Mouse (Mus musculus) midbrain, embryonic 14.5 days (tissue): Measurements from ENCODE around the gene Zfp143. TPM values are rescaled to one million over a fixed set of nuclear protein-coding genes. Genes with fewer than 3 reads are reported as not detected.
A peak's percentile ranks its signal among the peaks of the same experiment; 100 is the strongest.
"Not testable (repeated sequence)": the region's sequence is repeated elsewhere in the genome, so short reads cannot be mapped to it uniquely, and the experiment has no call there.

ENCODE experiments used
- ATAC-seq: fragments of 200-750 bp; cut with Nextera tagmentation; 2 replicates; pipeline ENCODE4 v1.8.0; 2017; ENCODE audit warnings: moderate number of reproducible peaks, moderate library complexity; ENCODE audit not compliant: low FRiP score, low TSS enrichment
- DNase-seq: peaks from one replicate; pipeline ENCODE4 v3.0.0-alpha.2; 2015
- H3K27ac ChIP-seq: fragments of 300-500 bp; sonication (generic); replicated peaks from 2 replicates; pipeline ENCODE4 v1.5.1; 2014; ENCODE audit warnings: mild to moderate bottlenecking, low read depth, low read length, moderate library complexity
- H3K27me3 ChIP-seq: fragments of 300-500 bp; sonication (generic); 2 replicates; pipeline ENCODE4 v1.6.1; 2014; ENCODE audit warnings: low read length, control low read depth, mixed read lengths; ENCODE audit not compliant: control insufficient read depth, insufficient read depth
- H3K36me3 ChIP-seq: fragments of 300-500 bp; sonication (generic); 2 replicates; pipeline ENCODE4 v1.6.1; 2014; ENCODE audit warnings: low read length, control low read depth; ENCODE audit not compliant: control insufficient read depth, insufficient read depth
- H3K4me1 ChIP-seq: fragments of 300-500 bp; sonication (generic); 2 replicates; pipeline ENCODE4 v1.6.1; 2014; ENCODE audit warnings: mild to moderate bottlenecking, antibody characterized with exemption, low read length, control low read depth; ENCODE audit not compliant: control insufficient read depth, insufficient read depth
- H3K4me2 ChIP-seq: fragments of 300-500 bp; sonication (generic); 2 replicates; pipeline ENCODE4 v1.6.1; 2014; ENCODE audit warnings: mild to moderate bottlenecking, low read length, moderate library complexity
- H3K4me3 ChIP-seq: fragments of 300-500 bp; sonication (generic); replicated peaks from 2 replicates; pipeline ENCODE4 v1.5.1; 2014; ENCODE audit warnings: low read depth, low read length
- H3K9ac ChIP-seq: fragments of 300-500 bp; sonication (generic); replicated peaks from 2 replicates; pipeline ENCODE4 v1.6.1; 2014; ENCODE audit warnings: mild to moderate bottlenecking, low read length, moderate library complexity
- H3K9me3 ChIP-seq: fragments of 300-500 bp; sonication (generic); 2 replicates; pipeline ENCODE4 v1.6.1; 2016; ENCODE audit warnings: low read length, control low read depth, mixed read lengths; ENCODE audit not compliant: control insufficient read depth
- WGBS: fragments of 180-500 bp; shearing (Covaris S2); extraction: QIAGEN DNeasy Blood & Tissue Kit; methylation state at CpG from one replicate; pipeline ENCODE4 v1.1.7; 2014; 5-methylcytosine and 5-hydroxymethylcytosine counted together
- polyA plus RNA-seq: library from polyadenylated mRNA; unstranded; fragments of >200 nt; fragmentation: Nextera tagmentation; extraction: Ambion mirVana; gene quantifications from 2 replicates; pipeline ENCODE4 v1.2.1, GENCODE M21; 2014

Zfp143 gene
- polyA plus RNA-seq, 1 experiment from 2014 or later = 21.7 TPM

GRCm38 (mm10) chr7:110105041-110105440, 44.0 kb downstream of the Zfp143 start:
- Histone ChIP-seq H3K9ac (no peak overlapping the region), H3K27ac (no peak overlapping the region), H3K27me3 (no peaks in the 10 kb centered on the region), H3K36me3 (no peaks in the 10 kb centered on the region), H3K9me3 (no peaks in the 10 kb centered on the region), H3K4me3 (no peak overlapping the region), H3K4me1 (no peaks in the 10 kb centered on the region), H3K4me2 (no peak overlapping the region)
- WGBS = 87% methylated on average over 5 of the region's 5 CpGs
- no peak for DNase-seq
- no peak for ATAC-seq

- Histone ChIP-seq H3K4me3 (no peak overlapping the region), H3K9ac (no peak overlapping the region), H3K27me3 (no peaks in the 10 kb centered on the region), H3K9me3 (no peaks in the 10 kb centered on the region), H3K36me3 (no peaks in the 10 kb centered on the region), H3K27ac (no peak overlapping the region), H3K4me2 (no peak overlapping the region), H3K4me1 (no peaks in the 10 kb centered on the region)
- ATAC-seq (no peak), DNase-seq (no peak)
- 88% methylated on average over 3 of the region's 3 CpGs for WGBS
Observed at GRCm38 (mm10) chr7:110106633-110107032, 45.6 kb downstream of the Zfp143 start.

GRCm38 (mm10) chr7:110108524-110108923, 47.5 kb downstream of the Zfp143 start:
- H3K27me3 ChIP-seq, H3K4me2 ChIP-seq, H3K9me3 ChIP-seq, DNase-seq, H3K27ac ChIP-seq, H3K36me3 ChIP-seq, H3K9ac ChIP-seq, ATAC-seq, H3K4me1 ChIP-seq, H3K4me3 ChIP-seq: not testable (repeated sequence)
- WGBS = 96% methylated on average over 3 of the region's 3 CpGs

GRCm38 (mm10) chr7:110108967-110109610, 48.1 kb downstream of the Zfp143 start:
- no peak overlapping the region for H3K4me3 ChIP-seq
- DNase-seq (peak; percentile 18), ATAC-seq (no peak)
- no peak overlapping the region for H3K9ac ChIP-seq
- H3K9me3 ChIP-seq = no peaks in the 10 kb centered on the region
- no peak overlapping the region for H3K4me2 ChIP-seq
- no peaks in the 10 kb centered on the region for H3K27me3 ChIP-seq
- 21% methylated on average over 11 of the region's 11 CpGs for WGBS
- H3K27ac ChIP-seq = no peak overlapping the region
- H3K36me3 ChIP-seq = no peaks in the 10 kb centered on the region
- H3K4me1 ChIP-seq = no peaks in the 10 kb centered on the region

GRCm38 (mm10) chr7:110110061-110110656, 49.1 kb downstream of the Zfp143 start:
- Histone ChIP-seq H3K9me3 (no peaks in the 10 kb centered on the region), H3K4me3 (no peak overlapping the region), H3K27ac (no peak overlapping the region), H3K9ac (no peak overlapping the region), H3K27me3 (no peaks in the 10 kb centered on the region), H3K4me1 (no peaks in the 10 kb centered on the region), H3K4me2 (no peak overlapping the region), H3K36me3 (no peaks in the 10 kb centered on the region)
- DNase-seq (no peak), ATAC-seq (no peak)
- 69% methylated on average over 4 of the region's 4 CpGs for WGBS

GRCm38 (mm10) chr7:110114699-110115098, 53.7 kb downstream of the Zfp143 start:
- ATAC-seq = no peak
- H3K27ac ChIP-seq = no peak overlapping the region

GRCm38 (mm10) chr7:110116731-110117291, 55.8 kb downstream of the Zfp143 start:
- no peak overlapping the region for H3K27ac ChIP-seq
- DNase-seq (no peak), ATAC-seq (no peak)
- WGBS = 31% methylated on average over 1 of the region's 1 CpGs
- no peaks in the 10 kb centered on the region for H3K27me3 ChIP-seq
- no peak overlapping the region for H3K4me2 ChIP-seq
- H3K9ac ChIP-seq = no peak overlapping the region
- no peak overlapping the region for H3K4me3 ChIP-seq
- no peaks in the 10 kb centered on the region for H3K9me3 ChIP-seq
- 0 out of 2 replicates have a peak, but pooled peaks cover 2% of the 10 kb centered on the region for H3K4me1 ChIP-seq
- no peaks in the 10 kb centered on the region for H3K36me3 ChIP-seq

More at GRCm38 (mm10) chr7:110114699-110115098, 53.7 kb downstream of the Zfp143 start:
- H3K9ac ChIP-seq = no peak overlapping the region
- H3K9me3 ChIP-seq = no peaks in the 10 kb centered on the region
- H3K36me3 ChIP-seq = no peaks in the 10 kb centered on the region
- DNase-seq = no peak
- H3K27me3 ChIP-seq = no peaks in the 10 kb centered on the region
- H3K4me1 ChIP-seq = no peaks in the 10 kb centered on the region
- no peak overlapping the region for H3K4me3 ChIP-seq
- 78% methylated on average over 5 of the region's 5 CpGs for WGBS
- no peak overlapping the region for H3K4me2 ChIP-seq

- no peaks in the 10 kb centered on the region for H3K36me3 ChIP-seq
- H3K4me3 ChIP-seq = no peak overlapping the region
- DNase-seq (no peak), ATAC-seq (no peak)
- no peak overlapping the region for H3K27ac ChIP-seq
- H3K4me1 ChIP-seq = 0 out of 2 replicates have a peak, but pooled peaks cover 2% of the 10 kb centered on the region
- 88% methylated on average over 2 of the region's 2 CpGs for WGBS
- no peak overlapping the region for H3K4me2 ChIP-seq
- H3K9me3 ChIP-seq = no peaks in the 10 kb centered on the region
- H3K9ac ChIP-seq = no peak overlapping the region
- no peaks in the 10 kb centered on the region for H3K27me3 ChIP-seq
Observed at GRCm38 (mm10) chr7:110118448-110118847, 57.4 kb downstream of the Zfp143 start.
